Mouse (Mus musculus): ENCODE results near the gene Pmpcb.

DNA sequence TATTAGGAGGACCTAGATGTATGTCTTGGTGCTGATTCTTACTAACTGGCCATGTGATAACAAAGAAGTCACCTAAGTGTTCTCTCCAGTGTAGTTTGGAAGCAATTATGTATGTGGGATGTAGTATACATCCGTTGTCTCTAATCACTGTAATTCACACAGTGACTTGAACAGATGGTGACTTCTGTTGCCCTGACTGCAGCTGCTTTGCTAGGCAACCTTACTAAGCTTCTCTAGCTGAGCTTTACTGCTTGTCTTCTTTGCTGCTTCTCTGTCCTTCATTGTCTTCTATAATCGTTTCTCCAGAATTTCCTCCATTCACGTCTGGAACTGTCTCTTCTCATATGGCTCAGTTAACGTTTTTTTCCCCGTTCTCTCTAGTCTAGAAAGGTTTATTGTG lies 52.1 kb downstream of the Pmpcb start:
- TF ChIP-seq CTCF (IDR thresholded peaks at IDR 0.05; ENCODE audit: extremely low read depth, insufficient read depth, low read length) (no peak), POLR2A (IDR thresholded peaks at IDR 0.05; ENCODE audit: extremely low read depth, insufficient read depth, low read length) (no peak)

Data from cortical plate, adult 2 months (tissue).